Mouse (Mus musculus): ENCODE data around the gene Rwdd2b.

The Rwdd2b gene

DNA sequence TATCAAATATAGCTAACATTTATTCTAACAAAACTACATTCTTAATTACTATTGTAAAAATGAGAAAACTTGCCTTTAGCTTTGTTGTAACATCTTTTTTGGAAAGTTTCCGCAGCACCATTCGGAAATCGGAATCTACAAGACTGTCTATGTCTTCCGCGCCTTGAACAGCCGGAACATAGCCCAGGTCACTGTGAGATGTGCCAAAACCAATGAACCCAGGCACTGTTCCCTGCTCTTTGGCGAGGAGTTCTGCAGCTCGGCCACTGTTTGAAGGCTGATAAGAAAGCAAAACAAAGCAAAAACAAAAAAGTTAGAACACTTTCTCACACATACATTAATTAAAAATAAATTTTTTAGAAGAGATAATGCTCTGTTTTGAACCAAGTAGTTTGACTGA is 12.9 kb downstream of the Rwdd2b start:
- in situ Hi-C loops (cut with MboI; ENCODE audit: low sequenced_read_pairs) = no loop called here

DNA sequence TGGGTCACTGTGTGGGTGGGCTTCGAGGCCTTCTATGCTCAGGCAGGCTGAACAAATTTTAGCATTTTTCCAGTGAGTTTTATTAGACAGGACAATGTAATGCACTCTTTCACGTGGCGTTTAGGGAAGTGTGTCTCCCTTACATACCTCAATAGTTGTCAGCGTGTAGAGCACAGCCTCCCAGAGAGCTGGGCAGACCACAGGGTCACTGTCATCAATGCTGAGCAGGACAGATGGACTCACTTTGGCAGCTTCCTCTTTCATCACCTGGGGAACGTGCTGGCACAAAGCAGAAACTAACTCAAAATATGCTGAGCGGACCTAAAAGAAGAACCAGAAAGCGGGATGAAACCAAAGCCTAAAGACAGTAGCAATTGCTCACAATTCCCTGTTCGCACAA is 19.7 kb downstream of the Rwdd2b start:
- in situ Hi-C loops (cut with MboI; ENCODE audit: low sequenced_read_pairs) = no loop called here

DNA sequence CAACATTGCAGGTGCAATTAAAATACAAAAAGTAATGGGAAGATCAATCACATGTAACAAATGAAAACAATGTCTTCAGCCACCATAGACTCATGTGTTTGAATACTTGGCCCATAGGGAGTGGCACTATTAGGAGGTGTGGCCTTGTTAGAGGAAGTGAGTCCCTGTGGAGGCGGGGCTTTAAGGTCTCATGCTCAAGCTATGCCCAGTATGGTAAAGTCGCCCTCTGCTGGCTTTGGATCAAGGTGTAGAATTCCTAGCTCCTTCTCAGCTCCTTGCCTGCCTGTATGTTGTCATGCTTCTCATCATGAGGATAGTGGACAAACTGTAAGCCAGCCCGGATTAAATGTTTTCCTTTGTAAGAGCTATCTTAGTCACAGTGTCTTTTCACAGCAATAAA is 35.4 kb downstream of the Rwdd2b start:
- in situ Hi-C loops (cut with MboI; ENCODE audit: low sequenced_read_pairs) = no loop called here

DNA sequence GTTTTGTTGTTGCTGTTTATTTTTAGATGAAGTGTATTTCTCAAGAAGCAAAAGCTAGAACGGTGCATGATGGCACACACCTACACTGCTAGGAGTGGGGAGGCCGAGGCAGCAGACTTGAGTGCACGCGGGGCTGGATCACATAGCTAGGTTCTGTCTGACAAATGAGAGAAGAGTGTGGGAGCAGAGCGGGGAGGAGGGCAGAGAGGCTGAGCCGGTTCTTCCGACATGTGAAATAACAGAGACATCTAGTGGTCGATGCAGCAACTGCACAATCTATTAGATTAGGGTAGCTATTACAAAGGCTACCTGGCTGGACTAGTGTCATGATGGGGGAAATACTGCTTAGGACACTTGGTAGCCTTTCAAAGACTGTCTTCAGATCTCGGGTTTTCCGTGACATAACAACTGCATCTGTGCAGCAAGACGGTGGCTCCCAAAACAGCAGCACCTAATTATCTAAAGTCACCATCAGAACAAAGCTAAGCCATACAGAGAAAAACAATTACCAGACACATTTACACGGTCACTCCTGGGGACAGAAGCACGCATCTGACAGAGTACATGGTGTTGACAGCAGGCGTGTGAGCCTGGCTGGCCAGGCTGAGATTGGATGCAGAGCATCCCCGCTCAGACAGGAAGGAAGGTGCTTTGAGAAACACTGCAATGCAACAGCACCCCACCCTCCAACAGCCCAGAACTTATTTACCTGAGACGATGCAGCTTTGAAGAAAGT is 46.4 kb downstream of the Rwdd2b start:
- in situ Hi-C loops (cut with MboI; ENCODE audit: low sequenced_read_pairs) = no loop called here

DNA sequence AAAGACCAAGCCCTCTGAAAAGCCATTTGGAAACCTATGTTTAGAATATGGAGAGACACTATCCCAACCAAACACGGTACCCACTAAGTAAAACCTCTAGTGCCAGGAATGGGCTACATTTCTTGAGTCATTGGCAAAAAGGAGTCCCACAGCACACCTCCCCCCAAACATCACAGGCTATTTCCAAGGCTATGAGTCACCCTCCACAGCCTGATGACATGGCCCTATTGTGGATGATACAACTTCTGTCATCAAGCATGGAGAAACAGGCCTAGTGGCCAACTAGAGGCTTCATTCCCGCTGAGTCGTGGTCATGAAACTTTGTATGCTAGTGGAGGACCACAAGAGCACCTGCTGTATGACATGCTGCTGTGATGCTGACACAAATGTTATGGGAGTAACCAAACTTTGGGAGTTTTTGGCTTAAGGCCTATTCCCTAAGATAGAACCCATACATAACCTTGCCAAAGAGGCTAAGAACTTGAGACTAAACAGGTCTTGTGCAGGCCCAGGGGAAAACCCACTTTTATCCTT is 52.9 kb downstream of the Rwdd2b start:
- in situ Hi-C loops (cut with MboI; ENCODE audit: low sequenced_read_pairs) = no loop called here

DNA sequence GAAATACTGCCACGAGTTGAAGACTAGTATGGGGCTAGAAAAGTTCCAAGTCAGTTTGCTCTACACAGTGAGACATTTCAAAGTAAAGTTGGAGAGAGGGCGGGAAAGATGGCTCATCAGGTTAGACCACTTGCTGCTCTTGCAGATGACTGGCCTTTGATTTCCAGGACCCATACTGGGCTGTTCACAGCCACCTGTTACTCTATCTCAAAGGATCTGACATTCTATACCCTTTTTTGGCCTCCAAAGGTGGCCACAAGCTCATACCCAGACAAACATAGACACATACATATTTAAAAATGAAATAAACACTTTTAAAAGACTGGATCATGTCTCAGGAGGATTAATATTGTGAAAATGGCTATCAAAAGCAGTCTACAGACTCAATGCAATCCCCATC is 56.0 kb downstream of the Rwdd2b start:
- in situ Hi-C loops (cut with MboI; ENCODE audit: low sequenced_read_pairs) = no loop called here
